Mouse (Mus musculus): Measurements from ENCODE around the gene Zfp933. TPM values are rescaled to one million over a fixed set of nuclear protein-coding genes. Genes with fewer than 3 reads are reported as not detected.
"Not testable (repeated sequence)": the region's sequence is repeated elsewhere in the genome, so short reads cannot be mapped to it uniquely, and the experiment has no call there.

Zfp933 gene
- polyA plus RNA-seq, 1 experiment from 2014 or later = 6.1 TPM

- H3K4me1 ChIP-seq (ENCODE audit: control insufficient read depth, insufficient read depth, low read length); H3K36me3 ChIP-seq (replicated peaks; ENCODE audit: control insufficient read depth, insufficient read depth, low read depth, low read length); H3K27ac ChIP-seq (replicated peaks; ENCODE audit: low read depth, low read length); H3K9me3 ChIP-seq (replicated peaks; ENCODE audit: control insufficient read depth, low read length); H3K27me3 ChIP-seq (ENCODE audit: control insufficient read depth, insufficient read depth, low read length): not testable (repeated sequence)
- ATAC-seq (replicated peaks; ENCODE audit: insufficient number of reproducible peaks, low FRiP score, low TSS enrichment, low read depth) (peak; percentile 72), DNase-seq (ENCODE audit: low spot score) (peak; percentile 70)
- Histone ChIP-seq H3K9ac (replicated peaks; ENCODE audit: low read length) (peak within 1 kb of the TSS; percentile 46), H3K4me3 (ENCODE audit: low read depth, low read length) (peak within 1 kb of the TSS; percentile 37), H3K4me2 (ENCODE audit: low read depth, low read length) (peak within 1 kb of the TSS; percentile 58)
- WGBS = 10% methylated on average over 15 of the region's 15 CpGs
Observed at GRCm38 (mm10) chr4:147809292-147809965, 38.7 kb downstream of the Zfp933 start, which contains the start of gene Zfp984. Gene Zfp984 (minus strand): TSS chr4:147809788.

GRCm38 (mm10) chr4:147808483-147808882 is 39.7 kb downstream of the Zfp933 start:
- H3K36me3 ChIP-seq (replicated peaks; ENCODE audit: control insufficient read depth, insufficient read depth, low read depth, low read length); ATAC-seq (replicated peaks; ENCODE audit: insufficient number of reproducible peaks, low FRiP score, low TSS enrichment, low read depth); H3K27ac ChIP-seq (replicated peaks; ENCODE audit: low read depth, low read length); H3K4me3 ChIP-seq (ENCODE audit: low read depth, low read length); H3K4me2 ChIP-seq (ENCODE audit: low read depth, low read length); H3K27me3 ChIP-seq (ENCODE audit: control insufficient read depth, insufficient read depth, low read length); H3K9me3 ChIP-seq (replicated peaks; ENCODE audit: control insufficient read depth, low read length); H3K9ac ChIP-seq (replicated peaks; ENCODE audit: low read length); H3K4me1 ChIP-seq (ENCODE audit: control insufficient read depth, insufficient read depth, low read length); DNase-seq (ENCODE audit: low spot score): not testable (repeated sequence)
- WGBS = 72% methylated on average over 4 of the region's 4 CpGs

- H3K27me3 ChIP-seq (ENCODE audit: control insufficient read depth, insufficient read depth, low read length); H3K9me3 ChIP-seq (replicated peaks; ENCODE audit: control insufficient read depth, low read length); DNase-seq (ENCODE audit: low spot score); H3K4me2 ChIP-seq (ENCODE audit: low read depth, low read length); H3K4me3 ChIP-seq (ENCODE audit: low read depth, low read length); H3K27ac ChIP-seq (replicated peaks; ENCODE audit: low read depth, low read length); ATAC-seq (replicated peaks; ENCODE audit: insufficient number of reproducible peaks, low FRiP score, low TSS enrichment, low read depth); H3K36me3 ChIP-seq (replicated peaks; ENCODE audit: control insufficient read depth, insufficient read depth, low read depth, low read length); H3K9ac ChIP-seq (replicated peaks; ENCODE audit: low read length); H3K4me1 ChIP-seq (ENCODE audit: control insufficient read depth, insufficient read depth, low read length): not testable (repeated sequence)
- 91% methylated on average over 1 of the region's 1 CpGs for WGBS
Observed at GRCm38 (mm10) chr4:147795308-147795707, 52.9 kb downstream of the Zfp933 start.

- not testable (repeated sequence) for H3K9me3 ChIP-seq (replicated peaks; ENCODE audit: control insufficient read depth, low read length); H3K27me3 ChIP-seq (ENCODE audit: control insufficient read depth, insufficient read depth, low read length); ATAC-seq (replicated peaks; ENCODE audit: insufficient number of reproducible peaks, low FRiP score, low TSS enrichment, low read depth); H3K9ac ChIP-seq (replicated peaks; ENCODE audit: low read length); H3K4me2 ChIP-seq (ENCODE audit: low read depth, low read length); H3K36me3 ChIP-seq (replicated peaks; ENCODE audit: control insufficient read depth, insufficient read depth, low read depth, low read length); H3K27ac ChIP-seq (replicated peaks; ENCODE audit: low read depth, low read length); H3K4me1 ChIP-seq (ENCODE audit: control insufficient read depth, insufficient read depth, low read length); DNase-seq (ENCODE audit: low spot score); H3K4me3 ChIP-seq (ENCODE audit: low read depth, low read length)
- 89% methylated on average over 1 of the region's 3 CpGs for WGBS
Observed at GRCm38 (mm10) chr4:147794026-147794665, 54.0 kb downstream of the Zfp933 start.

- H3K27me3 ChIP-seq (ENCODE audit: control insufficient read depth, insufficient read depth, low read length); H3K36me3 ChIP-seq (replicated peaks; ENCODE audit: control insufficient read depth, insufficient read depth, low read depth, low read length); H3K4me1 ChIP-seq (ENCODE audit: control insufficient read depth, insufficient read depth, low read length); DNase-seq (ENCODE audit: low spot score); H3K4me2 ChIP-seq (ENCODE audit: low read depth, low read length); H3K27ac ChIP-seq (replicated peaks; ENCODE audit: low read depth, low read length); H3K4me3 ChIP-seq (ENCODE audit: low read depth, low read length); H3K9me3 ChIP-seq (replicated peaks; ENCODE audit: control insufficient read depth, low read length); H3K9ac ChIP-seq (replicated peaks; ENCODE audit: low read length): not testable (repeated sequence)
- ATAC-seq (replicated peaks; ENCODE audit: insufficient number of reproducible peaks, low FRiP score, low TSS enrichment, low read depth) = peak; percentile 52; the same call in 1 of the 2 replicates
- WGBS = 64% methylated on average over 2 of the region's 2 CpGs
Observed at GRCm38 (mm10) chr4:147793390-147793916, 54.7 kb downstream of the Zfp933 start.

- not testable (repeated sequence) for ATAC-seq (replicated peaks; ENCODE audit: insufficient number of reproducible peaks, low FRiP score, low TSS enrichment, low read depth); H3K9ac ChIP-seq (replicated peaks; ENCODE audit: low read length); H3K4me2 ChIP-seq (ENCODE audit: low read depth, low read length); H3K36me3 ChIP-seq (replicated peaks; ENCODE audit: control insufficient read depth, insufficient read depth, low read depth, low read length); H3K27me3 ChIP-seq (ENCODE audit: control insufficient read depth, insufficient read depth, low read length); H3K4me3 ChIP-seq (ENCODE audit: low read depth, low read length); H3K27ac ChIP-seq (replicated peaks; ENCODE audit: low read depth, low read length); H3K4me1 ChIP-seq (ENCODE audit: control insufficient read depth, insufficient read depth, low read length); H3K9me3 ChIP-seq (replicated peaks; ENCODE audit: control insufficient read depth, low read length); DNase-seq (ENCODE audit: low spot score)
Observed at GRCm38 (mm10) chr4:147791729-147792128, 56.4 kb downstream of the Zfp933 start.

Other genes starting within 250 kb of the Zfp933 start
- 2.3 and 3.2 TPM in 2 replicates for gene Zfp979, start 205.9 kb downstream of the Zfp933 start, polyA plus RNA-seq (2014; fragmentation: Nextera tagmentation; extraction: Ambion mirVana)
- not detected in 2 replicates for gene Zfp534, start 145.8 kb downstream of the Zfp933 start, polyA plus RNA-seq (2014; fragmentation: Nextera tagmentation; extraction: Ambion mirVana)
- gene Zfp984, start 38.6 kb downstream of the Zfp933 start, polyA plus RNA-seq (2014; fragmentation: Nextera tagmentation; extraction: Ambion mirVana) = 10.6 and 11.0 TPM in 2 replicates
- 27.6 and 30.0 TPM in 2 replicates for gene Miip, start 20.4 kb upstream of the Zfp933 start, polyA plus RNA-seq (2014; fragmentation: Nextera tagmentation; extraction: Ambion mirVana)
- gene Fv1, start 20.6 kb upstream of the Zfp933 start, polyA plus RNA-seq (2014; fragmentation: Nextera tagmentation; extraction: Ambion mirVana) = 14.7 and 15.6 TPM in 2 replicates
- 23.1 and 28.0 TPM in 2 replicates for gene Mfn2, start 56.3 kb upstream of the Zfp933 start, polyA plus RNA-seq (2014; fragmentation: Nextera tagmentation; extraction: Ambion mirVana)
- 32.7 and 36.4 TPM in 2 replicates for gene Plod1, start 88.4 kb upstream of the Zfp933 start, polyA plus RNA-seq (2014; fragmentation: Nextera tagmentation; extraction: Ambion mirVana)
- gene 2510039O18Rik, start 92.5 kb upstream of the Zfp933 start, polyA plus RNA-seq (2014; fragmentation: Nextera tagmentation; extraction: Ambion mirVana) = 14.5 and 15.9 TPM in 2 replicates
- 0.57 and 1.0 TPM in 2 replicates for gene Nppb, start 137.4 kb upstream of the Zfp933 start, polyA plus RNA-seq (2014; fragmentation: Nextera tagmentation; extraction: Ambion mirVana)
- gene Nppa, start 152.4 kb upstream of the Zfp933 start, polyA plus RNA-seq (2014; fragmentation: Nextera tagmentation; extraction: Ambion mirVana) = 1.9 and 19.5 TPM in 2 replicates
- gene Clcn6, start 190.5 kb upstream of the Zfp933 start, polyA plus RNA-seq (2014; fragmentation: Nextera tagmentation; extraction: Ambion mirVana) = 8.9 and 9.8 TPM in 2 replicates
- 13.5 and 14.1 TPM in 2 replicates for gene Mthfr, start 190.7 kb upstream of the Zfp933 start, polyA plus RNA-seq (2014; fragmentation: Nextera tagmentation; extraction: Ambion mirVana)
- 7.0 and 10.3 TPM in 2 replicates for gene Agtrap, start 239.7 kb upstream of the Zfp933 start, polyA plus RNA-seq (2014; fragmentation: Nextera tagmentation; extraction: Ambion mirVana)

Data from embryonic facial prominence, embryonic 11.5 days (tissue).